Mouse (Mus musculus) heart, adult 2 months (tissue): Measurements from ENCODE around the gene Zfp513. TPM values are rescaled to one million over a fixed set of nuclear protein-coding genes. Genes with fewer than 3 reads are reported as not detected.

Experiments
- DNase-seq, 2 experiments: peaks; one replicate each; pipeline ENCODE4 v3.0.0; 2021
- H3K27ac ChIP-seq: fragments of 200-600 bp; 2 replicates; pipeline ENCODE4 v1.8.1; 2022
- H3K27me3 ChIP-seq: fragments of 200-500 bp; 2 replicates; pipeline ENCODE4 v1.6.1; 2012; ENCODE audit warnings: mild to moderate bottlenecking, low read length, inconsistent platforms, mixed read lengths; ENCODE audit not compliant: control insufficient read depth, insufficient read depth
- H3K36me3 ChIP-seq: fragments of 200-500 bp; 2 replicates; pipeline ENCODE4 v1.6.1; 2012; ENCODE audit warnings: low read length, inconsistent platforms; ENCODE audit not compliant: control insufficient read depth, insufficient read depth
- H3K4me1 ChIP-seq: fragments of 200-500 bp; 2 replicates; pipeline ENCODE4 v1.6.1; 2011; ENCODE audit warnings: low read length; ENCODE audit not compliant: control insufficient read depth, insufficient read depth
- H3K4me3 ChIP-seq: fragments of 200-600 bp; 2 replicates; pipeline ENCODE4 v1.8.1; 2022
- H3K79me2 ChIP-seq: fragments of 200-500 bp; replicated peaks from 2 replicates; pipeline ENCODE4 v1.6.1; 2012; ENCODE audit warnings: mild to moderate bottlenecking, inconsistent platforms, low read length, moderate library complexity, mixed read lengths; ENCODE audit not compliant: control insufficient read depth, insufficient read depth
- H3K9ac ChIP-seq: fragments of 200-500 bp; 2 replicates; pipeline ENCODE4 v1.6.1; 2012; ENCODE audit warnings: low read depth, mild to moderate bottlenecking, control low read depth, inconsistent platforms, low read length, mixed read lengths
- CTCF ChIP-seq: fragments of 200-600 bp; IDR thresholded peaks from 2 replicates; pipeline ENCODE4 v1.8.1; 2022; ENCODE audit warnings: antibody characterized with exemption, mild to moderate bottlenecking, moderate library complexity
- EP300 ChIP-seq: fragments of 200-500 bp; IDR thresholded peaks from 2 replicates; pipeline ENCODE4 v1.6.1; 2011; ENCODE audit warnings: low read depth, low read length, control low read depth; ENCODE audit not compliant: insufficient read depth
- POLR2A ChIP-seq: fragments of 200-500 bp; IDR thresholded peaks from 2 replicates; pipeline ENCODE4 v1.6.1; 2011; ENCODE audit warnings: mild to moderate bottlenecking, low read depth, low read length, control low read depth; ENCODE audit not compliant: insufficient read depth
- WGBS: fragments of 180-500 bp; shearing (Covaris S2); methylation state at CpG from one replicate; pipeline ENCODE4 v1.1.7; 2018; 5-methylcytosine and 5-hydroxymethylcytosine counted together
- intact Hi-C: fragments of 180-260 bp; cut with DNase I; formaldehyde crosslinking; loops from one replicate; pipeline ENCODE4 v1.15.1; 2025
- polyA plus RNA-seq: library from polyadenylated mRNA; depleted of rRNA; stranded (reverse); fragments of >200 nt; gene quantifications from 2 replicates; pipeline ENCODE4 v1.2.3, GENCODE M21; 2012
- total RNA-seq, 2 experiments: library from RNA; stranded (reverse); gene quantifications; 2 replicates each; pipeline ENCODE4 v1.2.3; 2021

The Zfp513 gene
- total and polyA plus RNA-seq, 3 experiments: 6.6 to 14.2 (median 8.1) TPM

GRCm38 (mm10) chr5:31193631-31194281 is 8.3 kb downstream of the Zfp513 start:
- Histone ChIP-seq H3K79me2 (no peaks in the 10 kb centered on the region), H3K36me3 (peaks cover 6% of the 10 kb centered on the region), H3K4me1 (peaks cover 2% of the 10 kb centered on the region), H3K27ac (peak overlapping the region; percentile 82), H3K27me3 (no peaks in the 10 kb centered on the region), H3K9ac (peak overlapping the region; percentile 63), H3K4me3 (peak overlapping the region; percentile 92)
- WGBS: 7% methylated on average over 25 of the region's 25 CpGs
- no peak for TF ChIP-seq POLR2A
- TF ChIP-seq EP300: no peak
- TF ChIP-seq CTCF: no peak
- no peak for DNase-seq
- intact Hi-C loops: loop anchor here (1.0 kb wide), 2 partner anchors 13 to 48 kb away; partner anchors contain the start of genes Gm9970 and Gtf3c2

GRCm38 (mm10) chr5:31192939-31193630 is 9.0 kb downstream of the Zfp513 start, which contains the start of the genes Snx17 and Eif2b4:
Snx17 (plus strand) TSS chr5:31193227.
Eif2b4 (minus strand) TSS chr5:31193430.
- Histone ChIP-seq H3K27me3 (no peaks in the 10 kb centered on the region), H3K36me3 (peaks cover 6% of the 10 kb centered on the region), H3K4me1 (peaks cover 2% of the 10 kb centered on the region), H3K79me2 (no peaks in the 10 kb centered on the region), H3K27ac (peak within 1 kb of the TSS; percentile 84), H3K9ac (peak within 1 kb of the TSS; percentile 78), H3K4me3 (peak within 1 kb of the TSS; percentile 92)
- WGBS: under 1% methylated on average over 48 of the region's 48 CpGs
- intact Hi-C loops: loop anchor here (1.0 kb wide), 2 partner anchors 13 to 48 kb away; partner anchors contain the start of genes Gm9970 and Gtf3c2
- DNase-seq: peak; percentile 100
- TF ChIP-seq POLR2A (peak; percentile 91), CTCF (peak; percentile 75), EP300 (0 out of 2 replicates have a peak, but pooled peaks have one; percentile 83)

GRCm38 (mm10) chr5:31192045-31192938 is 9.8 kb downstream of the Zfp513 start:
- Histone ChIP-seq H3K4me3 (peak overlapping the region; percentile 92), H3K9ac (peak overlapping the region; percentile 78), H3K27ac (peak overlapping the region; percentile 84), H3K36me3 (peaks cover 6% of the 10 kb centered on the region), H3K4me1 (peaks cover 2% of the 10 kb centered on the region), H3K79me2 (no peaks in the 10 kb centered on the region), H3K27me3 (no peaks in the 10 kb centered on the region)
- intact Hi-C loops: no loop called here
- DNase-seq: no peak
- no peak for TF ChIP-seq CTCF
- no peak for TF ChIP-seq POLR2A
- TF ChIP-seq EP300: no peak
- WGBS: 8% methylated on average over 42 of the region's 42 CpGs

GRCm38 (mm10) chr5:31190201-31190600 is 11.9 kb downstream of the Zfp513 start:
- H3K4me1 ChIP-seq: peaks cover 2% of the 10 kb centered on the region
- H3K4me3 ChIP-seq: no peak overlapping the region
- peaks cover 6% of the 10 kb centered on the region for H3K36me3 ChIP-seq
- 91% methylated on average over 9 of the region's 9 CpGs for WGBS
- intact Hi-C loops: no loop called here
- no peak for TF ChIP-seq CTCF
- no peak for TF ChIP-seq POLR2A
- TF ChIP-seq EP300: no peak
- H3K27ac ChIP-seq: no peak overlapping the region
- no peaks in the 10 kb centered on the region for H3K79me2 ChIP-seq
- no peaks in the 10 kb centered on the region for H3K27me3 ChIP-seq
- DNase-seq: no peak
- no peak overlapping the region for H3K9ac ChIP-seq

- no peak for DNase-seq
- Histone ChIP-seq H3K9ac (no peak overlapping the region), H3K4me1 (peaks cover 2% of the 10 kb centered on the region), H3K27me3 (no peaks in the 10 kb centered on the region), H3K36me3 (no peaks in the 10 kb centered on the region; the same call in 1 of the 2 replicates), H3K4me3 (no peak overlapping the region), H3K79me2 (no peaks in the 10 kb centered on the region), H3K27ac (no peak overlapping the region)
- intact Hi-C loops: loop anchor here (2.0 kb wide), 1 partner anchor 140 kb away; no protein-coding TSS in a partner anchor
- WGBS: 75% methylated on average over 4 of the region's 4 CpGs
- peak; percentile 60 for TF ChIP-seq CTCF
- TF ChIP-seq POLR2A: no peak
Observed at GRCm38 (mm10) chr5:31188223-31188840, 13.8 kb downstream of the Zfp513 start.
